Mouse (Mus musculus) heart, embryonic 16.5 days (tissue): ENCODE data around the gene Gatb. TPM values are rescaled to one million over a fixed set of nuclear protein-coding genes. Genes with fewer than 3 reads are reported as not detected.
A peak's percentile ranks its signal among the peaks of the same experiment; 100 is the strongest.

Source experiments
- ATAC-seq: fragments of 200-750 bp; cut with Nextera tagmentation; replicated peaks from 2 replicates; pipeline ENCODE4 v1.8.0; 2017; ENCODE audit warnings: moderate number of reproducible peaks; ENCODE audit not compliant: insufficient read depth, low FRiP score; ENCODE audit errors: extremely low read depth
- H3K27ac ChIP-seq: fragments of 300-500 bp; sonication (generic); 2 replicates; pipeline ENCODE4 v1.5.1; 2014; ENCODE audit warnings: mild to moderate bottlenecking, low read length, control low read depth, moderate library complexity
- H3K27me3 ChIP-seq: fragments of 300-500 bp; sonication (generic); 2 replicates; pipeline ENCODE4 v1.6.1; 2014; ENCODE audit warnings: low read length, mixed read lengths; ENCODE audit not compliant: control insufficient read depth, insufficient read depth
- H3K36me3 ChIP-seq: fragments of 300-500 bp; sonication (generic); 2 replicates; pipeline ENCODE4 v1.6.1; 2014; ENCODE audit not compliant: control insufficient read depth, insufficient read depth
- H3K4me1 ChIP-seq: fragments of 300-500 bp; sonication (generic); 2 replicates; pipeline ENCODE4 v1.6.1; 2014; ENCODE audit warnings: low read length, mixed read lengths; ENCODE audit not compliant: control insufficient read depth, insufficient read depth
- H3K4me2 ChIP-seq: fragments of 300-500 bp; sonication (generic); 2 replicates; pipeline ENCODE4 v1.6.1; 2014; ENCODE audit warnings: low read depth, mild to moderate bottlenecking, control low read depth, low read length
- H3K4me3 ChIP-seq: fragments of 300-500 bp; sonication (generic); 2 replicates; pipeline ENCODE4 v1.5.1; 2014; ENCODE audit warnings: mild to moderate bottlenecking, control low read depth, low read length
- H3K9ac ChIP-seq: fragments of 300-500 bp; sonication (generic); 2 replicates; pipeline ENCODE4 v1.6.1; 2014; ENCODE audit warnings: low read length, control low read depth
- H3K9me3 ChIP-seq: fragments of 300-500 bp; sonication (generic); replicated peaks from 2 replicates; pipeline ENCODE4 v1.6.1; 2016; ENCODE audit warnings: low read length; ENCODE audit not compliant: control insufficient read depth
- WGBS: fragments of 180-500 bp; shearing (Covaris S2); extraction: QIAGEN DNeasy Blood & Tissue Kit; methylation state at CpG from one replicate; pipeline ENCODE4 v1.1.7; 2014; 5-methylcytosine and 5-hydroxymethylcytosine counted together
- polyA plus RNA-seq: library from polyadenylated mRNA; unstranded; fragments of >200 nt; fragmentation: Nextera tagmentation; extraction: Ambion mirVana; gene quantifications from 2 replicates; pipeline ENCODE4 v1.2.1, GENCODE M21; 2015

The Gatb gene
- polyA plus RNA-seq, 1 experiment from 2014 or later: 40.3 TPM

DNA sequence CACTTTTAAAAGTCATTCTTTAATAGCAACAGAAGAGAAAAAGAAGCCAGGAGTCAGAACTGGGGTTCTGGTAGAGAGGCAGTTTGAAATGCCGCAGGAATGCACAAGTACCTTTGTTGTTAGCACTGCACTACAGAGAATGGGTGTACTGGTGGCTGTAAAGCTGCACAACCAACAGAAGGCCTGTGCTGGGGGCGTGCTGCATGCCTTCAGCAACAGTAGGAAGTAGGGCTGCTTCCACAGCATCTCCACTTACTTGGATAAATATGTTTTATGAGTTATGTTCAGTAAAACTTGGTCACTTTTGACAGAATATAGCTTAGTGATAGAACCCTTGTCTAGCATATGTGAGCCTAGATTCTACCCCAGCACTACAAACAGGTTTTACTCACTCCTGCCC, 33.8 kb downstream of the Gatb start:
- 79% methylated on average over 2 of the region's 2 CpGs for whole genome bisulfite sequencing
- no peaks in the 10 kb centered on the region for H3K36me3 ChIP-seq
- no peak overlapping the region for H3K27ac ChIP-seq
- H3K9me3 ChIP-seq: no peaks in the 10 kb centered on the region
- H3K9ac ChIP-seq: no peak overlapping the region
- no peak for ATAC-seq
- no peak overlapping the region for H3K4me3 ChIP-seq
- H3K4me1 ChIP-seq: peaks cover 12% of the 10 kb centered on the region
- H3K27me3 ChIP-seq: no peaks in the 10 kb centered on the region
- H3K4me2 ChIP-seq: no peak overlapping the region

DNA sequence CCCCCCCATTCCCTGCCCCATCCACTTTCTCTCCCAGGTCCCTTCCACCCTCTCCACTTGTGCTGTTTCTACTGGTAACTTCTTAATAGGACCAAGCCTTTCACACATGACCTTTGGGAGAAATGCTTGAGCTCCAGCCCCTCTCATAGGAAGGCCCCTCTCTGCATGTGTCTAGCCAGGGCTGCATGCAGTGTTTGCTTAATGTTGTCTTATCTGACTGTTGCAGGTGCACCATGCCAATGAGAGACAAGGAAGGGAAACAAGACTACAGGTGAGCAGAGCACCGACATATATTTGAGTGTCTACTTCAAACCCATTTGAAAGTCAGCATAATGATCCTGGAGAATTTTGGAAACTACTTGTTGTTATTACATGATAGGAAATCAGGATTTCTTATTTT, 42.5 kb downstream of the Gatb start:
- Histone ChIP-seq H3K36me3 (peaks cover 8% of the 10 kb centered on the region), H3K4me1 (peaks cover 3% of the 10 kb centered on the region), H3K4me3 (no peak overlapping the region), H3K4me2 (no peak overlapping the region), H3K9ac (no peak overlapping the region), H3K9me3 (no peaks in the 10 kb centered on the region), H3K27ac (no peak overlapping the region), H3K27me3 (no peaks in the 10 kb centered on the region)
- ATAC-seq: no peak
- WGBS: 82% methylated on average over 1 of the region's 1 CpGs

DNA sequence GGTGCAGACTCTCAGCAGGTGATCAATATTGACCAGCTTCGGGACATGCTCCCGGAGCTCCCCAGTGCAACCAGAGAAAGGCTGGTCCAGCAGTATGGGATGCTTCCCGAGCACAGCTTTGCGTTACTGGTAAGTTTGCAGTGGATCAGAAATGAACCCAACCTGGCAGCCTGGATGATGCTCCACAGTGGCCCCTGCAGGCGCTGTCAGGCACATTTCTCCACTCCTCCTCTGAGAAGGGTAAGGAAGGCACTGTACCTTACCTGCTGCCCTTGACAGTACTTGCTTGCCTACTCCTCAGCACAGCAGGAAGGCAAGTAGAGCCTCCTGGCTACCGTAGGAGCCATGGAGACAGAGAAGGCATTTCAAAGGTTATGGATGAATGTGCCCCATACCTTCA, 45.0 kb downstream of the Gatb start:
- WGBS: 75% methylated on average over 6 of the region's 6 CpGs
- Histone ChIP-seq H3K4me3 (no peak overlapping the region), H3K4me1 (no peaks in the 10 kb centered on the region), H3K36me3 (peaks cover 12% of the 10 kb centered on the region), H3K9me3 (no peaks in the 10 kb centered on the region), H3K9ac (no peak overlapping the region), H3K27me3 (no peaks in the 10 kb centered on the region), H3K27ac (no peak overlapping the region), H3K4me2 (no peak overlapping the region)
- no peak for ATAC-seq

DNA sequence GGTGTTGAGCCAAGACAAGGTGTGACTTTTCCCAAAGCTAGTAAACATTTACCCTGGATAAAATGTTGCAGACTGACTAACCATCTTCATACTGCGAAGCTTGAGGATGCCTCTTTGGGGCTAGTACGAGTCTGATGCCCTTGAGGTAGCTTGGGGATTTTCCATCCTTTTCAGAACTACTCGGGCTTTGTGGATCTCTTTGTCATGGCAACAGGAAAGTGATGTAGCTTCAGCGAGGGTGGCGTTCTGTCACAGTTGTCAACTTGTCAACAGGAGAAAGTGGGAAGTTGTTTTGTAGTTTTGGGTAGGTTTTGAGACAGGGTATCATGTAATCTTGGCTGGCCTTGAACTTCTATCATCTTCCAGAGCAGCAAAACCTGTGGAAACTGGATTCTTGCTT, 45.4 kb downstream of the Gatb start:
- no peak for ATAC-seq
- H3K27ac ChIP-seq: no peak overlapping the region
- H3K4me3 ChIP-seq: no peak overlapping the region
- H3K27me3 ChIP-seq: no peaks in the 10 kb centered on the region
- peaks cover 12% of the 10 kb centered on the region for H3K36me3 ChIP-seq
- no peak overlapping the region for H3K9ac ChIP-seq
- H3K4me2 ChIP-seq: no peak overlapping the region
- H3K4me1 ChIP-seq: no peaks in the 10 kb centered on the region
- H3K9me3 ChIP-seq: no peaks in the 10 kb centered on the region
- WGBS: 83% methylated on average over 5 of the region's 5 CpGs

DNA sequence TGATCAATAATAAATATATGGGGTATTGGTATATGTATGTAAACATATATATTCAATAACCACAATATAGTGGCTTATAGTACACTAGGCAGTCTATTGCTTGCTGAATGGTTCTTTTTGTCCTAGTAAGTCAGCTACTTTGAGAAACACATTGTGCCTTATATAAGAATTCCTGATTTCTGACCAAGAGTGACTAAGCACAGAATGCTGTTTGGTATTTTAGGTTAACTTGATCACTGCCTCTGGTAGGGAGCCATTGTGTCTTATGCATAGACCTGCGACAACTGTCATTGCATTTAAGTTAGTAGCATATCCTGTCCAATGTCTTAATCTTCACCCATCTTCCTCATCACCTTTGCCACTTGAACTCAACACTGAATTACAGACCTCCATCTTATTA, 45.8 kb downstream of the Gatb start:
- no peak for ATAC-seq
- Histone ChIP-seq H3K4me3 (no peak overlapping the region), H3K4me2 (no peak overlapping the region), H3K9ac (no peak overlapping the region), H3K27ac (no peak overlapping the region), H3K27me3 (no peaks in the 10 kb centered on the region), H3K9me3 (no peaks in the 10 kb centered on the region), H3K4me1 (no peaks in the 10 kb centered on the region), H3K36me3 (peaks cover 12% of the 10 kb centered on the region)
- WGBS: 98% methylated on average over 1 of the region's 1 CpGs

DNA sequence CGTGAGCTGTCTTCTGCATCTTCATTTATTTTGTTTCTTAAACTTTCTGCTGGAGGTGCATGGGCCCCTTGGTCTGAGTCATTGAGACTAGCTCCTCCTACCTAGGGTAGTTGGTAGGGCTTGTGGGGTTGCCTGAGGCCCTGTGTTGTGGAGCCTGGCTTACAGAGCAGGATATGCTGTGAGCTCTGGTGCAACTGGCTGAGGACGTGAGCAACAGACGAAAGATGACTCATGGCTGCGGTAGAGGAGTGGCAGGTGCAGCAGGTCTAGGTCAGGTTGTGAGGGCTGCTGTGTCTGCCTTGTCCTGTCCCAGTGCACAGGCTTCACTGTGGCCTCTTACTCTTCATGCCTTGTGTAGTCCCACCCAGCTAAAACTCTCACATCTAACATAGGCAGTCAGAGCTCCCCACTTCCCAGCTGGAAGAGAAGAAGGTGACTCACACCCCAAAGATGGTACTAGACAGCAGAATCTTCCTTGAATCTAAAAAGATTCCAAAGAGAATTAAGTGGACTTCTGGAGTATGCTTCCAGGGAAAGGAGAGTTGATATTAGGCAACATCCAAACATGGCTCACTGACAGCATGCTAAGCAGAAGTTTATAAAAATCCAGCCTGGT, 56.1 kb downstream of the Gatb start:
- no peaks in the 10 kb centered on the region for H3K36me3 ChIP-seq
- H3K27ac ChIP-seq: no peak overlapping the region
- no peak overlapping the region for H3K9ac ChIP-seq
- no peaks in the 10 kb centered on the region for H3K27me3 ChIP-seq
- H3K4me2 ChIP-seq: no peak overlapping the region
- WGBS: 88% methylated on average over 4 of the region's 4 CpGs
- no peaks in the 10 kb centered on the region for H3K9me3 ChIP-seq
- no peaks in the 10 kb centered on the region for H3K4me1 ChIP-seq
- H3K4me3 ChIP-seq: no peak overlapping the region
- ATAC-seq: no peak

DNA sequence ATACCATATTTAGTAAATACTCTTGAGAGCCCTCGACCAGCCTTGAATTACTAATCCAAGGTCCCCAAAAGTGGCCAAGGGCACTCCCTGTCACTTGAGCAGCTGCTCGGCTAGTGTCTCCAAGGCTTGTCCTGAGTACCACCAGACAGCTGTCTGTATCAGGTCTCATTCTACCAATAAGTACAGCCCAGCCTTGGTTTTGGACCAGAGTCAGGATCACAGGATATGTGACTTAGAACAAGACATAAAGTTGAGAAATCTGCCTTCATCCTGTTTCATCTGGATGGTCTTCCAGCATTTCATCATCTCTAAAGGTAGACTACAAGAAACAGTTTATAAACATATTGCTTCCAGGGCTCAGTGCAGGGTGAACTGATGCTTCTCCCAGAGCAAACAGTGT, 59.8 kb downstream of the Gatb start:
- H3K9me3 ChIP-seq: no peaks in the 10 kb centered on the region
- no peak overlapping the region for H3K27ac ChIP-seq
- WGBS: 61% methylated on average over 2 of the region's 2 CpGs
- no peak overlapping the region for H3K4me2 ChIP-seq
- H3K4me1 ChIP-seq: peaks cover 18% of the 10 kb centered on the region
- H3K9ac ChIP-seq: no peak overlapping the region
- H3K36me3 ChIP-seq: no peaks in the 10 kb centered on the region
- no peak for ATAC-seq
- H3K27me3 ChIP-seq: no peaks in the 10 kb centered on the region
- no peak overlapping the region for H3K4me3 ChIP-seq

DNA sequence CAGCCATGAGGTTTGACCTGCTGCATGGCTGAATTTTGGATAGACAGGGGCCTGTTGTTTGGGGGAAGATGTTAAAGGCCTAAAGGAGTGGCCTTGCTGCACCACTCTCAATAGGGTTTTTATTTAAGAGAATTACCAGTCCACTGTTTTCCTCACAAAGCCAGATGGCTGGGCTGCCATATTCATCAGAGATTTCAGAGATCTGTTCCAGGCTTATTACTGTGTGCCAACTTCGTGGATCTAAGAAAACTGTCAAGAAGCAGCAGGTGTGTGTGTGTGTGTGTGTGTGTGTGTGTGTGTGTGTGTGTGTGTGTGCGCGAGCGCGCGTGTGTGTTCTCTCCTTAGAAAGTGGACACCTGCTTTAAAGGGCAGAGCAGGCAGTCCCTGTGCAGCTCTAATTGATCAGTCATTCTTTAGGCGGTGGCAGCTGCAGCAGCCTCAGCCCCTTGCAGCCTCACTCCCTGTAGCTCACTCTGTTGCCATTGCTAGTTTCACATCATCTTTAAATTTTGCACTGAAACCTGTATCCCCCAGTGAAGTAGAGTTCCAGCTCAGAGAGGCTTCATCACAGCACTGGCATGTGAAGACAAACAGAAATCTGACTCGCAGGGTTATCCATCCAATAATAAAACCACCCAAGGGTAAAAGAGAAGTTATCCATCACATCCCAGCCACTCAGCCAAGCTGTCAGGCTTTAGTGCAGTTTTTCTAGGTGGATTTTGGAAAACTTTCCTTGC, 60.6 kb downstream of the Gatb start:
- H3K4me3 ChIP-seq: no peak overlapping the region
- ATAC-seq: no peak
- WGBS: 86% methylated on average over 8 of the region's 8 CpGs
- H3K27me3 ChIP-seq: no peaks in the 10 kb centered on the region
- H3K36me3 ChIP-seq: no peaks in the 10 kb centered on the region
- H3K4me2 ChIP-seq: no peak overlapping the region
- 0 out of 2 replicates have a peak overlapping the region, but pooled peaks have one; percentile 26 for H3K27ac ChIP-seq
- H3K9me3 ChIP-seq: no peaks in the 10 kb centered on the region
- no peak overlapping the region for H3K9ac ChIP-seq
- peaks cover 18% of the 10 kb centered on the region for H3K4me1 ChIP-seq

DNA sequence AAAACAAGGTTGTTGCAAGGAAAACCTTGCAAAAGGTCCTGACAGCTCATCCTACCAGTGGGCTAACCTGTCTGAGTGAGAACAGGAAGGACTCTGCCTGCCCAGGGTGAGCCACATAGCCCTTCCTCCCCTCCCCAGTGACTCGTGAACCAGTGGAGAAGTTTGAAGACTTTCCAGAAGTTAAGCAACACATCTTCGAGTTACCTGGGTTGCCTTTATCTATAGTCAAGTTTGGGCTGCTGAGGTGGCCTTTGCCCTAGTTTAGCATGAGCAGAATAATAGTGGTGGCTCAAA, 61.2 kb downstream of the Gatb start:
- 59% methylated on average over 2 of the region's 2 CpGs for WGBS
- Histone ChIP-seq H3K9ac (no peak overlapping the region), H3K4me1 (peaks cover 18% of the 10 kb centered on the region), H3K9me3 (no peaks in the 10 kb centered on the region), H3K27me3 (no peaks in the 10 kb centered on the region), H3K27ac (0 out of 2 replicates have a peak overlapping the region, but pooled peaks have one; percentile 26), H3K36me3 (no peaks in the 10 kb centered on the region), H3K4me2 (no peak overlapping the region), H3K4me3 (no peak overlapping the region)
- no peak for ATAC-seq
